Mouse (Mus musculus) cortical plate, adult 2 months (tissue): ENCODE data around the gene 4930583I09Rik.

Experiments used
- CTCF ChIP-seq: fragments of 200-500 bp; IDR thresholded peaks from 2 replicates; pipeline ENCODE4 v1.5.1; 2011; ENCODE audit warnings: mild to moderate bottlenecking, control low read depth, low read length; ENCODE audit not compliant: insufficient read depth; ENCODE audit errors: extremely low read depth
- POLR2A ChIP-seq: fragments of 200-500 bp; IDR thresholded peaks from 2 replicates; pipeline ENCODE4 v1.6.1; 2011; ENCODE audit warnings: mild to moderate bottlenecking, low read length, control low read depth; ENCODE audit not compliant: insufficient read depth; ENCODE audit errors: extremely low read depth

DNA sequence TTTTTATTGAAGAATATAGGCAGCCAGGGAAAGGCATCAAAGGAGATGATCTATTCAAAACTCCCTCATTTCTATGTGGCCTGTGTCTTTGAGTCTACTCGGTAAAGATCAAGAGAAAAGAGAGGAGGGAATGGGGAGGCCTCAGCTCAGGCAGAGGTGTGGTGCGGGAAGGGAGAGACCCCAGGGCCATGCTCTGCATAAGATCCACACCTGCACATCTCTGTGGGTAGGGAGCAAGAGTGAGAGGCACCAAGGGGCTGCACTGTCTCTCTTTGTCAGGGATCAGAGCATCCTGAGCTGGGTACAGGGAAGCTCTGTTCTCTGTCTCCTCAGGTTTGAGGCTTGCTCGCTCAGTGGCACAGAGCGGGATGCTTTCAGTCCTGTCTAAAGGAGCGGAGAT is 8.4 kb downstream of the 4930583I09Rik start:
- TF ChIP-seq CTCF (no peak), POLR2A (no peak)
